Comparison of ENCODE assay signal across 21 mouse cellular contexts in genomic region chr1:135725324-135725723, GRCm38 (mm10). TPM values are rescaled to one million over a fixed set of nuclear protein-coding genes. Genes with fewer than 3 reads are reported as not detected.
DNase-seq lines count a peak whose midpoint lies in the region; ATAC-seq lines count a peak whose summit lies in the region.
"Had no signal": no experiment of that assay in that cellular context is flagged by ENCODE, and none has a peak within 500 bp of the region (broad histone marks: within the 10 kb centered on the region; RNA-seq: fewer than 3 reads in every experiment).

No protein-coding gene starts in this region.

- peak; percentile 37 for DNase-seq in CD4-positive, CD25-positive, alpha-beta regulatory T cell, adult 2 months (ENCODE audit: low read depth, low spot score)
- no peak for DNase-seq in kidney, postnatal 36 days
- peak; percentile 47 for DNase-seq in thymus, postnatal 25 days
- DNase-seq in hindbrain, embryonic 10.5 days (ENCODE audit: low spot score) = no peak
- DNase-seq in layer of hippocampus, adult 11-12 months (ENCODE audit: low spot score) = no peak
- DNase-seq: adrenal gland, postnatal 25 days; cerebellum, adult 8-10 months had no signal

- H3K36me3 ChIP-seq in kidney, embryonic 15.5 days = no peaks in the 10 kb centered on the region
- H3K36me3 ChIP-seq in hindbrain, embryonic 10.5 days = no peaks in the 10 kb centered on the region
- H3K36me3 ChIP-seq: embryonic facial prominence, embryonic 12.5 days; forebrain, embryonic 15.5 days; limb, embryonic 12.5 days; liver, embryonic 15.5 days; midbrain, embryonic 13.5 days had no signal

- WGBS in kidney, embryonic 15.5 days = 96% methylated on average over 6 of the region's 6 CpGs
- WGBS in hindbrain, embryonic 10.5 days = 90% methylated on average over 6 of the region's 6 CpGs

- H3K4me1 ChIP-seq in kidney, embryonic 15.5 days = peaks cover 18% of the 10 kb centered on the region
- peaks cover 22% of the 10 kb centered on the region for H3K4me1 ChIP-seq in hindbrain, embryonic 10.5 days (replicated peaks)

- H3K27me3 ChIP-seq in kidney, embryonic 15.5 days = no peaks in the 10 kb centered on the region
- H3K27me3 ChIP-seq in hindbrain, embryonic 10.5 days (ENCODE audit: insufficient read depth, poor library complexity, severe bottlenecking) = peaks cover 13% of the 10 kb centered on the region
- H3K27me3 ChIP-seq: embryonic facial prominence, embryonic 12.5 days; forebrain, embryonic 15.5 days; limb, embryonic 12.5 days; liver, embryonic 15.5 days had no signal

- H3K9ac ChIP-seq in kidney, embryonic 15.5 days = no peak overlapping the region
- H3K9ac ChIP-seq: embryonic facial prominence, embryonic 12.5 days; forebrain, embryonic 15.5 days; limb, embryonic 12.5 days; liver, embryonic 15.5 days; midbrain, embryonic 13.5 days had no signal

- no peak overlapping the region for H3K4me2 ChIP-seq in kidney, embryonic 15.5 days
- H3K4me2 ChIP-seq: embryonic facial prominence, embryonic 12.5 days; forebrain, embryonic 15.5 days; limb, embryonic 12.5 days; liver, embryonic 15.5 days; midbrain, embryonic 13.5 days had no signal

- 0 out of 2 replicates have a peak overlapping the region, but pooled peaks have one; percentile 28 for H3K27ac ChIP-seq in kidney, embryonic 15.5 days
- no peak overlapping the region for H3K27ac ChIP-seq in hindbrain, embryonic 10.5 days
- H3K27ac ChIP-seq: embryonic facial prominence, embryonic 12.5 days; forebrain, embryonic 15.5 days; heart, adult 2 months; hindbrain, postnatal 0 days; limb, embryonic 12.5 days; liver, embryonic 15.5 days; macrophage; midbrain, embryonic 13.5 days had no signal

- H3K9me3 ChIP-seq in kidney, embryonic 15.5 days (replicated peaks) = no peaks in the 10 kb centered on the region
- no peaks in the 10 kb centered on the region for H3K9me3 ChIP-seq in hindbrain, embryonic 10.5 days
- H3K9me3 ChIP-seq: embryonic facial prominence, embryonic 12.5 days; forebrain, embryonic 15.5 days; limb, embryonic 12.5 days; liver, embryonic 15.5 days; midbrain, embryonic 13.5 days had no signal

- no peak for ATAC-seq in CD4-positive, CD25-positive, alpha-beta regulatory T cell, adult 4 months
- ATAC-seq in kidney, embryonic 15.5 days (replicated peaks; ENCODE audit: low FRiP score) = no peak
- ATAC-seq in megakaryocyte progenitor cell, adult 5-6 weeks (replicated peaks; ENCODE audit: poor library complexity) = 0 out of 2 replicates have a peak, but pooled peaks have one; percentile 21
- ATAC-seq: forebrain, embryonic 15.5 days; hindbrain, postnatal 0 days; midbrain, embryonic 13.5 days had no signal

- no peak overlapping the region for H3K4me3 ChIP-seq in kidney, embryonic 15.5 days (replicated peaks)
- no peak overlapping the region for H3K4me3 ChIP-seq in hindbrain, embryonic 10.5 days
- H3K4me3 ChIP-seq: embryonic facial prominence, embryonic 12.5 days; forebrain, embryonic 15.5 days; heart, adult 2 months; limb, embryonic 12.5 days; liver, embryonic 15.5 days; midbrain, embryonic 13.5 days; myocyte had no signal

RNA-seq across cellular contexts. Expression of gene Csrp1, which starts 5.5 kb away (rescaled TPM):
- polyA plus RNA-seq in CD4-positive, CD25-positive, alpha-beta regulatory T cell, adult 4 months (2017; shearing (Covaris generic)) = 10 to 100 TPM; 21.7 to 38.1 TPM
- 119 and 137 TPM in 2 replicates for polyA plus RNA-seq in kidney, embryonic 15.5 days (2015; fragmentation: Nextera tagmentation; extraction: Ambion mirVana)
- total RNA-seq in megakaryocyte progenitor cell, adult 5-6 weeks (2015) = 103 and 106 TPM in 2 replicates
- total RNA-seq in megakaryocyte progenitor cell, adult 5-6 weeks (2017) = 104 and 113 TPM in 2 replicates
- polyA plus RNA-seq in hindbrain, embryonic 10.5 days (2016; fragmentation: Nextera tagmentation; extraction: Ambion mirVana) = 51.0 and 56.2 TPM in 2 replicates

RNA-seq across cellular contexts. Expression of gene Phlda3, which starts 40.6 kb away (rescaled TPM):
- polyA plus RNA-seq in CD4-positive, CD25-positive, alpha-beta regulatory T cell, adult 4 months (2017; shearing (Covaris generic)) = under 1 TPM; 0.58 to 0.98 TPM
- polyA plus RNA-seq in kidney, embryonic 15.5 days (2015; fragmentation: Nextera tagmentation; extraction: Ambion mirVana) = 79.5 and 86.2 TPM in 2 replicates
- 0.61 and 1.1 TPM in 2 replicates for total RNA-seq in megakaryocyte progenitor cell, adult 5-6 weeks (2015)
- not detected in 2 replicates for total RNA-seq in megakaryocyte progenitor cell, adult 5-6 weeks (2017)
- polyA plus RNA-seq in hindbrain, embryonic 10.5 days (2016; fragmentation: Nextera tagmentation; extraction: Ambion mirVana) = 19.3 and 21.7 TPM in 2 replicates

RNA-seq across cellular contexts. Expression of gene Tnni1, which starts 53.9 kb away (rescaled TPM):
- polyA plus RNA-seq in CD4-positive, CD25-positive, alpha-beta regulatory T cell, adult 4 months (2017; shearing (Covaris generic)) = not detected
- 36.1 and 56.2 TPM in 2 replicates for polyA plus RNA-seq in kidney, embryonic 15.5 days (2015; fragmentation: Nextera tagmentation; extraction: Ambion mirVana)
- total RNA-seq in megakaryocyte progenitor cell, adult 5-6 weeks (2015) = not detected in 2 replicates
- not detected in 2 replicates for total RNA-seq in megakaryocyte progenitor cell, adult 5-6 weeks (2017)
- polyA plus RNA-seq in hindbrain, embryonic 10.5 days (2016; fragmentation: Nextera tagmentation; extraction: Ambion mirVana) = 0.85 and 3.2 TPM in 2 replicates
- total RNA-seq: adrenal gland, postnatal 25 days; neutrophil, adult 5-6 weeks had no signal
- polyA plus RNA-seq: activated CD4-positive, CD25-positive, alpha-beta regulatory T cell, adult 4 months; macrophage had no signal

Comparison
In these comparisons a context has a peak if more than half of its experiments do, and no peak if none do; other contexts are left out.
1. DNase-seq: peak in CD4-positive, CD25-positive, alpha-beta regulatory T cell, adult 2 months (single experiment) and thymus, postnatal 25 days (single experiment); none in kidney, postnatal 36 days (0 of 2), hindbrain, embryonic 10.5 days (single experiment) and layer of hippocampus, adult 11-12 months (single experiment).
2. RNA of gene Phlda3, which starts 40.6 kb away (polyA plus RNA-seq): 79.5 to 86.2 TPM in kidney, embryonic 15.5 days and 19.3 to 21.7 TPM in hindbrain, embryonic 10.5 days; 0.58 to 0.98 TPM in CD4-positive, CD25-positive, alpha-beta regulatory T cell, adult 4 months; every median in the first group is over 10 times any median in the second.